Mouse (Mus musculus) testis, adult 2 months (tissue): Measurements from ENCODE around the gene Fbxo45.

Experiments used
- CTCF ChIP-seq: fragments of 200-500 bp; IDR thresholded peaks from 2 replicates; pipeline ENCODE4 v1.5.1; 2012; ENCODE audit warnings: low read depth, mild to moderate bottlenecking, inconsistent platforms, low read length, moderate library complexity; ENCODE audit not compliant: control insufficient read depth, insufficient read depth, insufficient replicate concordance
- POLR2A ChIP-seq: fragments of 200-500 bp; IDR thresholded peaks from 2 replicates; pipeline ENCODE4 v1.6.1; 2012; ENCODE audit warnings: low read depth, mild to moderate bottlenecking, inconsistent platforms, low read length, moderate library complexity; ENCODE audit not compliant: control insufficient read depth

- TF ChIP-seq CTCF = no peak
- no peak for TF ChIP-seq POLR2A
These were observed 56.9 kb downstream of the Fbxo45 start for GRCm38 (mm10) chr16:32190011-32190441.
